ENCODE assay signal across 7 mouse cellular contexts in the genomic region with DNA sequence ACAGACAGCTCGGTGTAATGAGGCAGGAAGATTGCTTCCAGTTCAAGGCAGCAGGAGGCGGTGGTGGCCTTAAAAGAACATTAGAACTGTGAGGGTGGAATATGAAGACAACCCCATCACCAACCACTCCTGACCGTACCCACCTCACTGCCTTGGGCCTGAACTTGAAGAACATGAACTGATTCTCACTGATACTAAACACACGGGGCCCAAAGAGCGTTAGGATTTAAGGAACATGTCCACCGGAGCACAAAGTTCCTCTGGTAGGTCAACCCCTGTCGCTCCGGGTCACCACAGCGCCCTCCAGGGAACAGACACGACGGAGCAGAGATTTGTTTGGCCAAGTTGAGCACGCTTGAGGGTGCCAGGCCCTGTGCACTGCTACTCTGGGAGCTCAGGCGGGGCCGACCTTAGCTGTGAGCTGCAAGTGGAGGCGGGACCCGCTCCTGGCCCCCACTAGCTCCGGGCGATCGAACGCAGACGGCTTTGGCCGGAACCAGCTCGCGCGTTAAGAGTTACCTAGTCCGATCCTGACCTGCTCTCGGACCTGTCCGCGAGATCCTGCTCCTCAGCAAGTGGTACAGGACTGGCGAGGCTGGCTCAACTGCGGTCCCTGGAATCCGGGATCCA. TPM values are rescaled to one million over a fixed set of nuclear protein-coding genes. Genes with fewer than 3 reads are reported as not detected.
DNase-seq lines count a peak whose midpoint lies in the region; ATAC-seq and TF ChIP-seq lines count a peak whose summit lies in the region.

No protein-coding gene starts in this region.

- H3K9me3 ChIP-seq in ES-E14 (ENCODE audit: control insufficient read depth, insufficient read depth, low read depth, low read length) = no peaks in the 10 kb centered on the region
- H3K9me3 ChIP-seq in embryonic facial prominence, embryonic 12.5 days = no peaks in the 10 kb centered on the region
- H3K9me3 ChIP-seq in heart, embryonic 15.5 days (replicated peaks) = no peaks in the 10 kb centered on the region

- peak; percentile 68 for TF ChIP-seq CTCF in C2C12 (IDR thresholded peaks at IDR 0.05; ENCODE audit: control insufficient read depth, insufficient read depth, insufficient read length)

- peak; percentile 79 for ATAC-seq in embryonic facial prominence, embryonic 12.5 days (ENCODE audit: insufficient number of reproducible peaks, insufficient read depth, low FRiP score, low TSS enrichment)
- ATAC-seq in heart, embryonic 15.5 days (replicated peaks; ENCODE audit: insufficient number of reproducible peaks, insufficient read depth, low FRiP score, low read depth) = peak; percentile 70
- peak; percentile 55 for ATAC-seq in megakaryocyte progenitor cell, adult 5-6 weeks (replicated peaks; ENCODE audit: poor library complexity)

- H3ac ChIP-seq in C2C12 (ENCODE audit: control insufficient read depth, insufficient read length, low read depth) = peak overlapping the region; percentile 68

- under 1% methylated on average over 32 of the region's 32 CpGs for WGBS in embryonic facial prominence, embryonic 12.5 days
- under 1% methylated on average over 32 of the region's 32 CpGs for WGBS in heart, embryonic 15.5 days

- H3K27ac ChIP-seq in ES-E14 (ENCODE audit: insufficient read depth, low read depth, low read length, poor library complexity, severe bottlenecking) = peak overlapping the region; percentile 46
- peak overlapping the region; percentile 66 for H3K27ac ChIP-seq in embryonic facial prominence, embryonic 12.5 days
- peak overlapping the region; percentile 90 for H3K27ac ChIP-seq in heart, embryonic 15.5 days

- in situ Hi-C loops in ES-E14 (cut with MboI; ENCODE audit: low sequenced_read_pairs in 2 of 2, unreplicated experiment in 2 of 2) = no loop called here

- peaks cover 3% of the 10 kb centered on the region for H3K27me3 ChIP-seq in C2C12 (ENCODE audit: control insufficient read depth, insufficient read depth, insufficient read length)
- H3K27me3 ChIP-seq in embryonic facial prominence, embryonic 12.5 days = no peaks in the 10 kb centered on the region
- H3K27me3 ChIP-seq in heart, embryonic 15.5 days = no peaks in the 10 kb centered on the region

- H3K36me3 ChIP-seq in C2C12 (ENCODE audit: control insufficient read depth, insufficient read depth) = no peaks in the 10 kb centered on the region
- H3K36me3 ChIP-seq in ES-E14 (ENCODE audit: control insufficient read depth, insufficient read depth, low read length, poor library complexity, severe bottlenecking) = no peaks in the 10 kb centered on the region
- H3K36me3 ChIP-seq in embryonic facial prominence, embryonic 12.5 days = no peaks in the 10 kb centered on the region
- no peaks in the 10 kb centered on the region for H3K36me3 ChIP-seq in heart, embryonic 15.5 days

- peaks cover 11% of the 10 kb centered on the region for H3K79me2 ChIP-seq in C2C12 (ENCODE audit: control insufficient read depth, insufficient read depth)

- peak overlapping the region; percentile 49 for H3K4me3 ChIP-seq in C2C12 (ENCODE audit: insufficient read depth, poor library complexity, severe bottlenecking)
- H3K4me3 ChIP-seq in ES-E14 (ENCODE audit: insufficient read depth in 1 of 2, low read depth in 1 of 2, low read length in 2 of 2, poor library complexity in 1 of 2, severe bottlenecking in 1 of 2) = peak overlapping the region; percentile 71 to 80
- peak overlapping the region; percentile 60 for H3K4me3 ChIP-seq in embryonic facial prominence, embryonic 12.5 days
- H3K4me3 ChIP-seq in heart, embryonic 15.5 days = peak overlapping the region; percentile 81

- intact Hi-C loops in left cerebral cortex, postnatal 10 days (cut with DNase I) = loop anchor here (5.0 kb wide), 1 partner anchor 36 kb away; a partner anchor contains a TSS

- peaks cover 3% of the 10 kb centered on the region for H3K79me3 ChIP-seq in C2C12 (ENCODE audit: low read depth)

- peak; percentile 53 for DNase-seq in ES-E14 (ENCODE audit: low read depth, low spot score)
- peak; percentile 42 to 79 for DNase-seq in left cerebral cortex, postnatal 10 days (ENCODE audit: extremely low spot score in 1 of 2, low spot score in 2 of 2)
- DNase-seq in spleen, postnatal 4 days (ENCODE audit: low spot score in 2 of 2) = peak; percentile 65 to 83

- peak overlapping the region; percentile 78 for H3K9ac ChIP-seq in ES-E14 (ENCODE audit: insufficient read depth, low read depth, low read length, poor library complexity, severe bottlenecking)
- peak overlapping the region; percentile 67 for H3K9ac ChIP-seq in embryonic facial prominence, embryonic 12.5 days
- peak overlapping the region; percentile 79 for H3K9ac ChIP-seq in heart, embryonic 15.5 days

- H3K4me2 ChIP-seq in embryonic facial prominence, embryonic 12.5 days (replicated peaks) = peak overlapping the region; percentile 82
- H3K4me2 ChIP-seq in heart, embryonic 15.5 days = peak overlapping the region; percentile 91

- H3K4me1 ChIP-seq in ES-E14 (ENCODE audit: control insufficient read depth in 2 of 2, insufficient read depth in 2 of 2, low read length in 2 of 2, poor library complexity in 1 of 2) = peaks cover 4% of the 10 kb centered on the region in 2 experiments; a peak in 2 of 4 replicates
- H3K4me1 ChIP-seq in embryonic facial prominence, embryonic 12.5 days = peaks cover 10% of the 10 kb centered on the region; the same call in 1 of the 2 replicates
- peaks cover 5% of the 10 kb centered on the region for H3K4me1 ChIP-seq in heart, embryonic 15.5 days (replicated peaks)

TF ChIP-seq in C2C12, 6 proteins besides CTCF, POLR2A, EP300 and RAD21:
- TF ChIP-seq MAX (IDR thresholded peaks at IDR 0.05) = no peak
- TF ChIP-seq MYOD1 (IDR thresholded peaks at IDR 0.05; ENCODE audit: control insufficient read depth, insufficient read length, low read depth) = no peak
- TF ChIP-seq FOSL1 (IDR thresholded peaks at IDR 0.05; ENCODE audit: insufficient read depth, low read length, poor library complexity, severe bottlenecking) = no peak
- no peak for TF ChIP-seq USF1 (IDR thresholded peaks at IDR 0.05; ENCODE audit: low read depth)
- TF ChIP-seq MYOG (IDR thresholded peaks at IDR 0.05; ENCODE audit: control insufficient read depth, extremely low read depth, insufficient read length) = no peak
- no peak for TF ChIP-seq CEBPB (IDR thresholded peaks at IDR 0.05; ENCODE audit: low read depth)

TF ChIP-seq in ES-E14, 5 proteins besides CTCF, POLR2A, EP300 and RAD21:
- TF ChIP-seq ZNF384 (IDR thresholded peaks at IDR 0.05; ENCODE audit: low read depth, low read length) (no peak), HCFC1 (IDR thresholded peaks at IDR 0.05; ENCODE audit: borderline replicate concordance, insufficient read depth, low read length) (no peak), ZC3H11A (IDR thresholded peaks at IDR 0.05; ENCODE audit: borderline replicate concordance, low read depth, low read length) (no peak), CHD2 (IDR thresholded peaks at IDR 0.05; ENCODE audit: low read depth, low read length) (no peak; the same call in 1 of the 2 replicates)

RNA-seq across cellular contexts. Expression of a gene that starts 0.5 kb away (rescaled TPM):
- polyA plus RNA-seq in C2C12 (2012; fragmentation: generic; extraction: Trizol) = 25.2 TPM
- 22.1 and 28.4 TPM in 2 replicates for total RNA-seq in ES-E14 (2012; rRNA removed)
- polyA plus RNA-seq in embryonic facial prominence, embryonic 12.5 days (2016; fragmentation: Nextera tagmentation; extraction: Ambion mirVana) = 37.9 and 40.8 TPM in 2 replicates
- 44.3 and 47.5 TPM in 2 replicates for polyA plus RNA-seq in heart, embryonic 15.5 days (2015; fragmentation: Nextera tagmentation; extraction: Ambion mirVana)
- 10 to 100 TPM; 18.2 to 21.3 TPM for total RNA-seq in left cerebral cortex, postnatal 10 days (2021)
- 5.1 and 5.5 TPM in 2 replicates for total RNA-seq in megakaryocyte progenitor cell, adult 5-6 weeks (2015)
- 4.6 and 6.4 TPM in 2 replicates for total RNA-seq in megakaryocyte progenitor cell, adult 5-6 weeks (2017)

RNA-seq across cellular contexts. Expression of a gene that starts 9.1 kb away (rescaled TPM):
- polyA plus RNA-seq in C2C12 (2012; fragmentation: generic; extraction: Trizol) = 45.0 TPM
- 112 and 115 TPM in 2 replicates for total RNA-seq in ES-E14 (2012; rRNA removed)
- polyA plus RNA-seq in embryonic facial prominence, embryonic 12.5 days (2016; fragmentation: Nextera tagmentation; extraction: Ambion mirVana) = 153 and 155 TPM in 2 replicates
- 53.4 and 55.3 TPM in 2 replicates for polyA plus RNA-seq in heart, embryonic 15.5 days (2015; fragmentation: Nextera tagmentation; extraction: Ambion mirVana)
- 10 to 100 TPM; 83.1 to 83.4 TPM for total RNA-seq in left cerebral cortex, postnatal 10 days (2021)
- 68.1 and 69.9 TPM in 2 replicates for total RNA-seq in megakaryocyte progenitor cell, adult 5-6 weeks (2015)
- 100 and 126 TPM in 2 replicates for total RNA-seq in megakaryocyte progenitor cell, adult 5-6 weeks (2017)

RNA-seq across cellular contexts. Expression of a gene that starts 36.0 kb away (rescaled TPM):
- 9.6 TPM for polyA plus RNA-seq in C2C12 (2012; fragmentation: generic; extraction: Trizol)
- 15.0 and 23.9 TPM in 2 replicates for total RNA-seq in ES-E14 (2012; rRNA removed)
- 20.7 and 22.9 TPM in 2 replicates for polyA plus RNA-seq in embryonic facial prominence, embryonic 12.5 days (2016; fragmentation: Nextera tagmentation; extraction: Ambion mirVana)
- 3.7 and 6.0 TPM in 2 replicates for polyA plus RNA-seq in heart, embryonic 15.5 days (2015; fragmentation: Nextera tagmentation; extraction: Ambion mirVana)
- total RNA-seq in left cerebral cortex, postnatal 10 days (2021) = 100 to 1,000 TPM; 228 to 258 TPM
- 0.44 and 0.74 TPM in 2 replicates for total RNA-seq in megakaryocyte progenitor cell, adult 5-6 weeks (2015)
- total RNA-seq in megakaryocyte progenitor cell, adult 5-6 weeks (2017) = 0.96 TPM in 1 of 2 replicates, not detected in the other

RNA-seq across cellular contexts. Expression of a gene that starts 40.8 kb away (rescaled TPM):
- not detected for polyA plus RNA-seq in C2C12 (2012; fragmentation: generic; extraction: Trizol)
- 5.6 and 18.9 TPM in 2 replicates for total RNA-seq in ES-E14 (2012; rRNA removed)
- 4.9 and 7.1 TPM in 2 replicates for polyA plus RNA-seq in embryonic facial prominence, embryonic 12.5 days (2016; fragmentation: Nextera tagmentation; extraction: Ambion mirVana)
- polyA plus RNA-seq in heart, embryonic 15.5 days (2015; fragmentation: Nextera tagmentation; extraction: Ambion mirVana) = 4.5 and 5.7 TPM in 2 replicates
- 10 to 100 TPM; 72.4 to 73.3 TPM for total RNA-seq in left cerebral cortex, postnatal 10 days (2021)
- total RNA-seq in megakaryocyte progenitor cell, adult 5-6 weeks (2015) = 0.42 TPM in 1 of 2 replicates, not detected in the other
- total RNA-seq in megakaryocyte progenitor cell, adult 5-6 weeks (2017) = 0.33 TPM in 1 of 2 replicates, not detected in the other

RNA-seq across cellular contexts. Expression of a gene that starts 44.7 kb away (rescaled TPM):
- polyA plus RNA-seq in C2C12 (2012; fragmentation: generic; extraction: Trizol) = 0.05 TPM
- 0.16 and 0.18 TPM in 2 replicates for total RNA-seq in ES-E14 (2012; rRNA removed)
- polyA plus RNA-seq in embryonic facial prominence, embryonic 12.5 days (2016; fragmentation: Nextera tagmentation; extraction: Ambion mirVana) = 0.34 and 0.61 TPM in 2 replicates
- 0.25 and 0.76 TPM in 2 replicates for polyA plus RNA-seq in heart, embryonic 15.5 days (2015; fragmentation: Nextera tagmentation; extraction: Ambion mirVana)
- total RNA-seq in left cerebral cortex, postnatal 10 days (2021) = 1 to 10 TPM in 1 of 2 experiments, under 1 TPM in 1; 0.67 to 1.1 TPM
- total RNA-seq in megakaryocyte progenitor cell, adult 5-6 weeks (2015) = 0.42 and 2.4 TPM in 2 replicates
- total RNA-seq in megakaryocyte progenitor cell, adult 5-6 weeks (2017) = 3.6 and 3.9 TPM in 2 replicates

Comparison
In these comparisons a context has a peak if more than half of its experiments do, and no peak if none do; other contexts are left out.
1. Peak in every context shown above with its lines: DNase-seq, ATAC-seq, H3K4me3 ChIP-seq and H3K27ac ChIP-seq.